Mouse (Mus musculus): ENCODE data around the gene Cxcr5. TPM values are rescaled to one million over a fixed set of nuclear protein-coding genes. Genes with fewer than 3 reads are reported as not detected.

Gene Cxcr5
- polyA plus RNA-seq, 1 experiment from 2014 or later, result not detected

DNA sequence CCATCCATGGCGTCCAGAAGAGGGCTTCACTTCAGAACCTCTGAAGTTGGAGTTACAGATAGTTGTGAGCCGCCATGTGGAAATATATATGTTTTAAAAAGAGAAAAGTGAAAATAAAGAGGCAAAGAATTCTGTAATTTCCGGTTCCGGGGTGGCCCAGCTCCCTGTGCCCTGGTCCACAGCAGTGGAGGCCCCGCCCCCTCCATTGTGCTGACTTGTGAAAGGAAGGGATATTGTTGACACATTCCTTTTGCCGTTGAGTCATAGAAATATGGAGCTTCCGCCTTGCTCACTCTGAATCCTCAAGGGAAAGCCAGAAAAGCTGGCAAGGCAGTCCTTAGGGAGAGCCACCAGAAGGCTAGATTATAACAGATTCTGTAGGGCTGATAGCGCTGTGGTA, 9.5 kb downstream of the Cxcr5 start:
- no peaks in the 10 kb centered on the region for H3K36me3 ChIP-seq (ENCODE audit: control insufficient read depth, insufficient read depth, low read length)
- H3K4me2 ChIP-seq (ENCODE audit: low read length), result no peak overlapping the region
- WGBS, result 81% methylated on average over 8 of the region's 8 CpGs
- no peaks in the 10 kb centered on the region for H3K4me1 ChIP-seq (ENCODE audit: control insufficient read depth, insufficient read depth, low read depth, low read length)
- H3K27ac ChIP-seq (ENCODE audit: low read depth, low read length), result no peak overlapping the region
- no peak overlapping the region for H3K4me3 ChIP-seq (ENCODE audit: low read length)
- ATAC-seq, result no peak
- no peaks in the 10 kb centered on the region; the same call in 1 of the 2 replicates for H3K9me3 ChIP-seq (ENCODE audit: control insufficient read depth, low read length)
- H3K27me3 ChIP-seq (replicated peaks; ENCODE audit: control insufficient read depth, insufficient read depth, low read length), result no peaks in the 10 kb centered on the region
- H3K9ac ChIP-seq (ENCODE audit: low read depth, low read length), result no peak overlapping the region

DNA sequence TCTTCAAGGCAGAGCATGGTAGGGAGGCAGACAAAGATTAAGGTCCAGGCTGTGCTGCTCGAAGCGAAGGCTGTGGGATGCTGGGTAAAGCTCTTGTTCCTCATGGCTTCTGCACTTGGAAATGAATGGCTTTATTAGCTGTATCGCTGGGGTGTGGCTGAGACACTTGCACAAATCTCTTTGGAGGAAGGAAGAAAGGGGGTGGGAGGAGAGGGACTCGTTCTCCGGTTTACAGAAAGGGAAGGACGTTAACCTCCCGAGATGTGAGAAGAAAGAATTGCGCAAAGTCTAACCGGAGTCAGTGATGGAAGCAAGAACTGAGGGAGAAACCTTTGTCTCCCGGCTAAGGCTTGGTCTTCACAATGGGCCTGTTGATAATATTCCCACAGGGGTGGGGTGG, 10.5 kb downstream of the Cxcr5 start:
- Histone ChIP-seq H3K9me3 (ENCODE audit: control insufficient read depth, low read length) (no peaks in the 10 kb centered on the region; the same call in 1 of the 2 replicates), H3K4me2 (ENCODE audit: low read length) (no peak overlapping the region), H3K27ac (ENCODE audit: low read depth, low read length) (no peak overlapping the region), H3K4me1 (ENCODE audit: control insufficient read depth, insufficient read depth, low read depth, low read length) (no peaks in the 10 kb centered on the region), H3K27me3 (replicated peaks; ENCODE audit: control insufficient read depth, insufficient read depth, low read length) (no peaks in the 10 kb centered on the region), H3K36me3 (ENCODE audit: control insufficient read depth, insufficient read depth, low read length) (no peaks in the 10 kb centered on the region), H3K4me3 (ENCODE audit: low read length) (no peak overlapping the region), H3K9ac (ENCODE audit: low read depth, low read length) (no peak overlapping the region)
- no peak for ATAC-seq
- 91% methylated on average over 10 of the region's 10 CpGs for WGBS

GRCm38 (mm10) chr9:44548412-44549152, 13.1 kb downstream of the Cxcr5 start:
- ATAC-seq, result no peak
- Histone ChIP-seq H3K4me3 (ENCODE audit: low read length) (no peak overlapping the region), H3K9ac (ENCODE audit: low read depth, low read length) (no peak overlapping the region), H3K27me3 (replicated peaks; ENCODE audit: control insufficient read depth, insufficient read depth, low read length) (no peaks in the 10 kb centered on the region), H3K4me1 (ENCODE audit: control insufficient read depth, insufficient read depth, low read depth, low read length) (no peaks in the 10 kb centered on the region), H3K4me2 (ENCODE audit: low read length) (no peak overlapping the region), H3K36me3 (ENCODE audit: control insufficient read depth, insufficient read depth, low read length) (no peaks in the 10 kb centered on the region), H3K9me3 (ENCODE audit: control insufficient read depth, low read length) (no peaks in the 10 kb centered on the region; the same call in 1 of the 2 replicates), H3K27ac (ENCODE audit: low read depth, low read length) (no peak overlapping the region)
- 91% methylated on average over 8 of the region's 8 CpGs for WGBS

DNA sequence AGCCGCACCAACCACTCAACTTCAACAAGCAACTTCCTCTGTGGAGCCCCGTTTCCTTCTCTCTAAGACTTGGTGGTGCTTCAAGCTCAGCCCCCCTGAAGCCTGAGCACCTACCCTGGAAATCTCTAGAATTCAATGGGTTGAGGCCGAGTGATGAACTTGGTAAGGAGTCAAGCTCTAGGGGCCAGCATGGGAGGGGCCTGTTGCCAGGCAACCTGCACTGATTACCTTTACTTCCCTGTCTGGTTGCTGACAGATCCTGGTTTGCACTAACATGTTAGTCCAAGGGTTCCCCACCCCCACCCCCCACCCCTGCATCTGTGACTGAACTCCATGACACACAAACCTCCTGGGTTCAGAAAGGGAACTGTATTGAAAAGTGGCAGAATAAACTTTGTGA, 16.7 kb downstream of the Cxcr5 start:
- Histone ChIP-seq H3K27me3 (replicated peaks; ENCODE audit: control insufficient read depth, insufficient read depth, low read length) (no peaks in the 10 kb centered on the region), H3K9ac (ENCODE audit: low read depth, low read length) (no peak overlapping the region), H3K4me2 (ENCODE audit: low read length) (no peak overlapping the region), H3K4me3 (ENCODE audit: low read length) (no peak overlapping the region), H3K27ac (ENCODE audit: low read depth, low read length) (no peak overlapping the region), H3K4me1 (ENCODE audit: control insufficient read depth, insufficient read depth, low read depth, low read length) (no peaks in the 10 kb centered on the region), H3K36me3 (ENCODE audit: control insufficient read depth, insufficient read depth, low read length) (no peaks in the 10 kb centered on the region), H3K9me3 (ENCODE audit: control insufficient read depth, low read length) (no peaks in the 10 kb centered on the region; the same call in 1 of the 2 replicates)
- ATAC-seq, result no peak
- WGBS, result 81% methylated on average over 3 of the region's 3 CpGs

DNA sequence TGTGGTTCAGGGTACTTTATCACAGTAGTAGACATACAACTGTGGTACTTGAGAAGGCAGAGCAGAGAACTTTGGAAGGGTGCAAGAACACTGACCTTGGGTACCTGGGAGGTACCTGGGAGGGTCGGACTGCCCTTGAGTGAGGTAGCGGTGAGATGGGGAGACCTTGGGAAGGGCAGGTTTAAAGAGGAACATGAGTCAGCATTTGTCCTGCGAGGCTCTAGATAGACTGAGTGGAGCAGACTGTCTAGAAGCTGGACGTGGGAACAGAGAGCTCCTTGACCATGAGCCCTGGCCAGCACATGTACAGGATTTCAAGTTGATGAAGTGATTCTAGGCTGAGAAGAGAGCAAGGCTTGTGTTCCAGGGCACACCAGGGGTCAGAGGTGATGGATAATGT, 19.3 kb downstream of the Cxcr5 start:
- Histone ChIP-seq H3K9ac (ENCODE audit: low read depth, low read length) (no peak overlapping the region), H3K36me3 (ENCODE audit: control insufficient read depth, insufficient read depth, low read length) (no peaks in the 10 kb centered on the region), H3K4me1 (ENCODE audit: control insufficient read depth, insufficient read depth, low read depth, low read length) (no peaks in the 10 kb centered on the region), H3K4me2 (ENCODE audit: low read length) (no peak overlapping the region), H3K9me3 (ENCODE audit: control insufficient read depth, low read length) (no peaks in the 10 kb centered on the region), H3K4me3 (ENCODE audit: low read length) (no peak overlapping the region), H3K27me3 (replicated peaks; ENCODE audit: control insufficient read depth, insufficient read depth, low read length) (no peaks in the 10 kb centered on the region), H3K27ac (ENCODE audit: low read depth, low read length) (no peak overlapping the region)
- no peak for ATAC-seq
- WGBS, result 87% methylated on average over 4 of the region's 4 CpGs

GRCm38 (mm10) chr9:44540676-44541075, 21.0 kb downstream of the Cxcr5 start:
- Histone ChIP-seq H3K9me3 (ENCODE audit: control insufficient read depth, low read length) (no peaks in the 10 kb centered on the region), H3K4me3 (ENCODE audit: low read length) (no peak overlapping the region), H3K4me2 (ENCODE audit: low read length) (no peak overlapping the region), H3K27me3 (replicated peaks; ENCODE audit: control insufficient read depth, insufficient read depth, low read length) (no peaks in the 10 kb centered on the region), H3K27ac (ENCODE audit: low read depth, low read length) (no peak overlapping the region), H3K4me1 (ENCODE audit: control insufficient read depth, insufficient read depth, low read depth, low read length) (no peaks in the 10 kb centered on the region), H3K36me3 (ENCODE audit: control insufficient read depth, insufficient read depth, low read length) (no peaks in the 10 kb centered on the region), H3K9ac (ENCODE audit: low read depth, low read length) (no peak overlapping the region)
- 85% methylated on average over 3 of the region's 3 CpGs for WGBS
- no peak for ATAC-seq

GRCm38 (mm10) chr9:44539816-44540421, 21.8 kb downstream of the Cxcr5 start:
- Histone ChIP-seq H3K4me1 (ENCODE audit: control insufficient read depth, insufficient read depth, low read depth, low read length) (no peaks in the 10 kb centered on the region), H3K4me2 (ENCODE audit: low read length) (no peak overlapping the region), H3K4me3 (ENCODE audit: low read length) (no peak overlapping the region), H3K27me3 (replicated peaks; ENCODE audit: control insufficient read depth, insufficient read depth, low read length) (no peaks in the 10 kb centered on the region), H3K9ac (ENCODE audit: low read depth, low read length) (no peak overlapping the region), H3K27ac (ENCODE audit: low read depth, low read length) (no peak overlapping the region), H3K36me3 (ENCODE audit: control insufficient read depth, insufficient read depth, low read length) (no peaks in the 10 kb centered on the region), H3K9me3 (ENCODE audit: control insufficient read depth, low read length) (no peaks in the 10 kb centered on the region)
- WGBS, result 64% methylated on average over 2 of the region's 2 CpGs
- no peak for ATAC-seq

DNA sequence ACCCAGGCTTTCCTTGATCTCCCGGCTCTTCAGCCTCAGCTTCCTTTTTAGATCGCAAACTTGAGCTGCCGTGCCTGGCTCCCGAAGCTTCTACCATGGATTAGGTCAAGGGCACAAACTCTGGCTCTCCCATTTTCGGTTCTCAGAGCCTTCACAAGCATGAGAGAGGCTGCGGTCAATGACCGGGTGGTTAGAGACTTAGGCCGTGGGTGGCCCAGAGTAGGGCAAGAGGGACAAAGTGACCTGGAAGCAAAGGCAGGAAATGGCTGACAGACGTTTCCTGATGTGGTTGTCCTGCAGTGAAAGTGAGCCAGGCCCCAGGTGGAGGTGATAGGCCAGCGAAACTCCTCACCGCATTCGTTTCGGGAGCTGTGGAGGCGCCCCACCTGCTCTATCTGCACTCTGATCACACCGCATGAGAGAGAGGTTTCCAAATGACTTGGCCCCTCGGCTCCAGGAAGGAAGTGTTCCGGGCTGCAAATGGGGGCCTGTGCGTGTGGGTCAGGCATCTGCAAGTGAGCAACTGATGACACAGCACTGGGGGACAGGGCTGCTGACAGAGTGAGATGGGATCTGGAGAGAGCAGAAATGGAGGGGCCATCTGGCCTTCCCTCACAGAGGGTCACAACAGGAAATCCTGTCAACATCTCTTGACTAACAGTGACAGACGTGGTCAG, 23.9 kb downstream of the Cxcr5 start:
- H3K36me3 ChIP-seq (ENCODE audit: control insufficient read depth, insufficient read depth, low read length), result no peaks in the 10 kb centered on the region

GRCm38 (mm10) chr9:44532991-44533580, 28.6 kb downstream of the Cxcr5 start:
- ATAC-seq, result no peak
- H3K4me2 ChIP-seq (ENCODE audit: low read length), result no peak overlapping the region
- 92% methylated on average over 6 of the region's 6 CpGs for whole genome bisulfite sequencing

More for the DNA sequence above, 23.9 kb downstream of the Cxcr5 start:
- ATAC-seq, result no peak
- Histone ChIP-seq H3K4me3 (ENCODE audit: low read length) (no peak overlapping the region), H3K4me1 (ENCODE audit: control insufficient read depth, insufficient read depth, low read depth, low read length) (no peaks in the 10 kb centered on the region), H3K9ac (ENCODE audit: low read depth, low read length) (no peak overlapping the region), H3K4me2 (ENCODE audit: low read length) (no peak overlapping the region), H3K9me3 (ENCODE audit: control insufficient read depth, low read length) (no peaks in the 10 kb centered on the region), H3K27me3 (replicated peaks; ENCODE audit: control insufficient read depth, insufficient read depth, low read length) (no peaks in the 10 kb centered on the region), H3K27ac (ENCODE audit: low read depth, low read length) (no peak overlapping the region)
- 83% methylated on average over 19 of the region's 19 CpGs for WGBS

More at GRCm38 (mm10) chr9:44532991-44533580, 28.6 kb downstream of the Cxcr5 start:
- no peak overlapping the region for H3K9ac ChIP-seq (ENCODE audit: low read depth, low read length)
- H3K9me3 ChIP-seq (ENCODE audit: control insufficient read depth, low read length), result no peaks in the 10 kb centered on the region
- H3K27me3 ChIP-seq (replicated peaks; ENCODE audit: control insufficient read depth, insufficient read depth, low read length), result no peaks in the 10 kb centered on the region
- H3K4me1 ChIP-seq (ENCODE audit: control insufficient read depth, insufficient read depth, low read depth, low read length), result no peaks in the 10 kb centered on the region
- no peak overlapping the region for H3K27ac ChIP-seq (ENCODE audit: low read depth, low read length)
- no peaks in the 10 kb centered on the region for H3K36me3 ChIP-seq (ENCODE audit: control insufficient read depth, insufficient read depth, low read length)
- no peak overlapping the region for H3K4me3 ChIP-seq (ENCODE audit: low read length)
